Mouse (Mus musculus): ENCODE data around the gene Wbp2nl. TPM values are rescaled to one million over a fixed set of nuclear protein-coding genes. Genes with fewer than 3 reads are reported as not detected.

Wbp2nl gene
- not detected for polyA plus RNA-seq (2017; shearing (Covaris generic))

- no peak for ATAC-seq
Observed at GRCm38 (mm10) chr15:82298764-82299561, at the start of gene Wbp2nl. Wbp2nl (plus strand) TSS chr15:82298954.

GRCm38 (mm10) chr15:82251579-82251978, 47.2 kb upstream of the Wbp2nl start:
- ATAC-seq = no peak

- no peak for ATAC-seq
Observed at GRCm38 (mm10) chr15:82252097-82252496, 46.7 kb upstream of the Wbp2nl start, which contains the start of gene 1500009C09Rik. 1500009C09Rik (plus strand) TSS chr15:82252397.

- ATAC-seq = no peak
Observed at GRCm38 (mm10) chr15:82255248-82255647, 43.5 kb upstream of the Wbp2nl start.

GRCm38 (mm10) chr15:82255944-82256383, 42.8 kb upstream of the Wbp2nl start:
- ATAC-seq = no peak

GRCm38 (mm10) chr15:82259510-82259909, 39.2 kb upstream of the Wbp2nl start:
- ATAC-seq = no peak

- ATAC-seq = no peak
Observed at GRCm38 (mm10) chr15:82266356-82266755, 32.4 kb upstream of the Wbp2nl start.

GRCm38 (mm10) chr15:82268185-82268584, 30.6 kb upstream of the Wbp2nl start:
- ATAC-seq = no peak

- ATAC-seq = no peak
Observed at GRCm38 (mm10) chr15:82268783-82269182, 30.0 kb upstream of the Wbp2nl start.

- ATAC-seq = no peak
Observed at GRCm38 (mm10) chr15:82271201-82271600, 27.6 kb upstream of the Wbp2nl start.

- ATAC-seq = no peak
Observed at GRCm38 (mm10) chr15:82272295-82272694, 26.5 kb upstream of the Wbp2nl start.

- no peak for ATAC-seq
Observed at GRCm38 (mm10) chr15:82274593-82274926, 24.2 kb upstream of the Wbp2nl start, which contains the start of gene Sept3. Sept3 (plus strand) TSS chr15:82274893.

- ATAC-seq = no peak
Observed at GRCm38 (mm10) chr15:82274927-82275901, 23.5 kb upstream of the Wbp2nl start.

GRCm38 (mm10) chr15:82277591-82277990, 21.2 kb upstream of the Wbp2nl start:
- ATAC-seq = no peak

GRCm38 (mm10) chr15:82280638-82281037, 18.1 kb upstream of the Wbp2nl start:
- no peak for ATAC-seq

GRCm38 (mm10) chr15:82286157-82286556, 12.6 kb upstream of the Wbp2nl start:
- no peak for ATAC-seq

GRCm38 (mm10) chr15:82290252-82290651, 8.5 kb upstream of the Wbp2nl start:
- peak; percentile 91 for ATAC-seq

- no peak for ATAC-seq
Observed at GRCm38 (mm10) chr15:82292851-82293250, 5.9 kb upstream of the Wbp2nl start.

GRCm38 (mm10) chr15:82293271-82293711, 5.5 kb upstream of the Wbp2nl start:
- no peak for ATAC-seq

GRCm38 (mm10) chr15:82294059-82294458, 4.7 kb upstream of the Wbp2nl start:
- ATAC-seq = no peak

GRCm38 (mm10) chr15:82307107-82307506, 8.4 kb downstream of the Wbp2nl start:
- ATAC-seq = no peak

GRCm38 (mm10) chr15:82308416-82308815, 9.7 kb downstream of the Wbp2nl start:
- no peak for ATAC-seq

GRCm38 (mm10) chr15:82317839-82318238, 19.1 kb downstream of the Wbp2nl start:
- ATAC-seq = no peak
